Comparison of ENCODE assay signal across 28 mouse cellular contexts in genomic region chr3:41053334-41053733, GRCm38 (mm10). TPM values are rescaled to one million over a fixed set of nuclear protein-coding genes. Genes with fewer than 3 reads are reported as not detected.
DNase-seq lines count a peak whose midpoint lies in the region; ATAC-seq lines count a peak whose summit lies in the region.
"Had no signal": no experiment of that assay in that cellular context is flagged by ENCODE, and none has a peak within 500 bp of the region (broad histone marks: within the 10 kb centered on the region; RNA-seq: fewer than 3 reads in every experiment).

No protein-coding gene starts in this region.

- H3K9ac ChIP-seq in kidney, embryonic 15.5 days = no peak overlapping the region
- H3K9ac ChIP-seq: embryonic facial prominence, embryonic 12.5 days; embryonic facial prominence, embryonic 15.5 days; forebrain, embryonic 12.5 days; forebrain, embryonic 15.5 days; heart, embryonic 13.5 days; hindbrain, embryonic 12.5 days; hindbrain, embryonic 15.5 days had no signal

- H3K27me3 ChIP-seq in kidney, embryonic 15.5 days = no peaks in the 10 kb centered on the region
- H3K27me3 ChIP-seq: CH12.LX; embryonic facial prominence, embryonic 12.5 days; embryonic facial prominence, embryonic 15.5 days; forebrain, embryonic 12.5 days; forebrain, embryonic 15.5 days; heart, embryonic 13.5 days; hindbrain, embryonic 12.5 days; hindbrain, embryonic 15.5 days had no signal

- WGBS in kidney, embryonic 15.5 days = 85% methylated on average over 3 of the region's 3 CpGs

- H3K4me2 ChIP-seq in kidney, embryonic 15.5 days = no peak overlapping the region
- H3K4me2 ChIP-seq: embryonic facial prominence, embryonic 12.5 days; embryonic facial prominence, embryonic 15.5 days; forebrain, embryonic 12.5 days; forebrain, embryonic 15.5 days; heart, embryonic 13.5 days; hindbrain, embryonic 12.5 days; hindbrain, embryonic 15.5 days had no signal

- ATAC-seq in kidney, embryonic 15.5 days (replicated peaks; ENCODE audit: low FRiP score) = no peak
- ATAC-seq: forebrain, embryonic 15.5 days; intestine, postnatal 0 days had no signal

- no peaks in the 10 kb centered on the region for H3K4me1 ChIP-seq in kidney, embryonic 15.5 days
- H3K4me1 ChIP-seq: embryonic facial prominence, embryonic 12.5 days; embryonic facial prominence, embryonic 15.5 days; forebrain, embryonic 12.5 days; heart, embryonic 10.5 days; hindbrain, embryonic 12.5 days; hindbrain, embryonic 15.5 days had no signal

- H3K27ac ChIP-seq in kidney, embryonic 15.5 days = no peak overlapping the region
- H3K27ac ChIP-seq: embryonic facial prominence, embryonic 12.5 days; embryonic facial prominence, embryonic 15.5 days; forebrain, embryonic 12.5 days; forebrain, embryonic 15.5 days; heart, adult 2 months; heart, embryonic 10.5 days; heart, embryonic 13.5 days; hindbrain, embryonic 12.5 days; hindbrain, embryonic 15.5 days had no signal

- no peaks in the 10 kb centered on the region for H3K36me3 ChIP-seq in kidney, embryonic 15.5 days
- H3K36me3 ChIP-seq: embryonic facial prominence, embryonic 12.5 days; embryonic facial prominence, embryonic 15.5 days; forebrain, embryonic 12.5 days; forebrain, embryonic 15.5 days; G1E; heart, embryonic 10.5 days; heart, embryonic 13.5 days; hindbrain, embryonic 12.5 days; hindbrain, embryonic 15.5 days had no signal

- DNase-seq in adrenal gland, adult 2 months = peak; percentile 5
- DNase-seq in adrenal gland, postnatal 4 days (ENCODE audit: low spot score in 2 of 2) = no peak
- peak; percentile 66 for DNase-seq in heart, adult 11 months
- no peak for DNase-seq in heart, postnatal 4 days
- peak; percentile 75 for DNase-seq in gonadal fat pad, adult 2 months (ENCODE audit: low read depth)
- no peak for DNase-seq in spleen, postnatal 36 days (ENCODE audit: low spot score in 2 of 2)
- no peak for DNase-seq in frontal cortex, postnatal 25 days (ENCODE audit: low spot score in 2 of 2)
- DNase-seq: B cell, adult 2 months; cerebellum, adult 18-20 months; cerebellum, adult 9-10 months; cerebellum, postnatal 25 days; gastrocnemius, postnatal 10 days; gastrocnemius, postnatal 36 days; heart, adult 2 months; heart, postnatal 14 days; kidney, adult 2 months had no signal

- H3K4me3 ChIP-seq in kidney, embryonic 15.5 days (replicated peaks) = no peak overlapping the region
- H3K4me3 ChIP-seq: embryonic facial prominence, embryonic 12.5 days; embryonic facial prominence, embryonic 15.5 days; forebrain, embryonic 12.5 days; forebrain, embryonic 15.5 days; heart, adult 2 months; heart, embryonic 10.5 days; heart, embryonic 13.5 days; hindbrain, embryonic 12.5 days; hindbrain, embryonic 15.5 days had no signal

- H3K9me3 ChIP-seq in kidney, embryonic 15.5 days (replicated peaks) = no peaks in the 10 kb centered on the region
- H3K9me3 ChIP-seq: embryonic facial prominence, embryonic 12.5 days; embryonic facial prominence, embryonic 15.5 days; forebrain, embryonic 12.5 days; forebrain, embryonic 15.5 days; G1E; heart, embryonic 10.5 days; heart, embryonic 13.5 days; hindbrain, embryonic 12.5 days; hindbrain, embryonic 15.5 days had no signal

RNA-seq across cellular contexts. Expression of gene Pgrmc2, which starts 29.5 kb away (rescaled TPM):
- total RNA-seq in adrenal gland, adult 2 months (2021) = 10 to 100 TPM; 56.5 to 70.5 TPM
- 24.6 and 28.6 TPM in 2 replicates for polyA plus RNA-seq in adrenal gland, adult 2 months (2012; rRNA removed)
- 10 to 100 TPM; 43.9 to 45.5 TPM for total RNA-seq in adrenal gland, postnatal 4 days (2021)
- total RNA-seq in heart, postnatal 4 days (2021) = 10 to 100 TPM; 55.1 to 56.1 TPM
- 19.9 and 24.5 TPM in 2 replicates for polyA plus RNA-seq in gonadal fat pad, adult 2 months (2012; rRNA removed)
- 40.9 and 41.0 TPM in 2 replicates for polyA plus RNA-seq in kidney, embryonic 15.5 days (2015; fragmentation: Nextera tagmentation; extraction: Ambion mirVana)

Comparison
In these comparisons a context has a peak if more than half of its experiments do, and no peak if none do; other contexts are left out.
1. DNase-seq: peak in adrenal gland, adult 2 months (single experiment), heart, adult 11 months (single experiment) and gonadal fat pad, adult 2 months (single experiment); none in adrenal gland, postnatal 4 days (0 of 2), heart, postnatal 4 days (single experiment), spleen, postnatal 36 days (0 of 2) and frontal cortex, postnatal 25 days (0 of 2).